Mouse (Mus musculus) liver, embryonic 13.5 days (tissue): Measurements from ENCODE around the gene Cubn. TPM values are rescaled to one million over a fixed set of nuclear protein-coding genes. Genes with fewer than 3 reads are reported as not detected.

Source experiments
- ATAC-seq: fragments of 200-750 bp; cut with Nextera tagmentation; 2 replicates; pipeline ENCODE4 v1.8.0; 2017; ENCODE audit warnings: low read depth, mild to moderate bottlenecking, moderate number of reproducible peaks, moderate library complexity
- DNase-seq: peaks from one replicate; pipeline ENCODE4 v3.0.0; 2022
- H3K27ac ChIP-seq: fragments of 300-500 bp; sonication (generic); 2 replicates; pipeline ENCODE4 v1.5.1; 2015; ENCODE audit warnings: moderate library complexity, mild to moderate bottlenecking, inconsistent platforms
- H3K27me3 ChIP-seq: fragments of 300-500 bp; sonication (generic); 2 replicates; pipeline ENCODE4 v1.6.1; 2015; ENCODE audit warnings: mild to moderate bottlenecking, inconsistent platforms
- H3K36me3 ChIP-seq: fragments of 300-500 bp; sonication (generic); 2 replicates; pipeline ENCODE4 v1.6.1; 2015; ENCODE audit warnings: mild to moderate bottlenecking, inconsistent platforms
- H3K4me1 ChIP-seq: fragments of 300-500 bp; sonication (generic); replicated peaks from 2 replicates; pipeline ENCODE4 v1.6.1; 2015; ENCODE audit warnings: inconsistent platforms
- H3K4me2 ChIP-seq: fragments of 300-500 bp; sonication (generic); 2 replicates; pipeline ENCODE4 v1.6.1; 2015; ENCODE audit warnings: inconsistent platforms, mild to moderate bottlenecking, moderate library complexity
- H3K4me3 ChIP-seq: fragments of 300-500 bp; sonication (generic); replicated peaks from 2 replicates; pipeline ENCODE4 v1.5.1; 2015; ENCODE audit warnings: mild to moderate bottlenecking, inconsistent platforms
- H3K9ac ChIP-seq: fragments of 300-500 bp; sonication (generic); 2 replicates; pipeline ENCODE4 v1.6.1; 2015; ENCODE audit warnings: mild to moderate bottlenecking, inconsistent platforms
- H3K9me3 ChIP-seq: fragments of 300-500 bp; sonication (generic); replicated peaks from 2 replicates; pipeline ENCODE4 v1.6.1; 2016; ENCODE audit warnings: inconsistent platforms
- WGBS: fragments of 180-500 bp; shearing (Covaris S2); methylation state at CpG from one replicate; pipeline ENCODE4 v1.1.7; 2015; ENCODE audit not compliant: insufficient replicate concordance; 5-methylcytosine and 5-hydroxymethylcytosine counted together
- polyA plus RNA-seq: library from polyadenylated mRNA; unstranded; fragments of >200 nt; fragmentation: Nextera tagmentation; extraction: Ambion mirVana; gene quantifications from 2 replicates; pipeline ENCODE4 v1.2.1, GENCODE M21; 2015

The Cubn gene
- polyA plus RNA-seq, 1 experiment from 2014 or later: 0.03 TPM

- WGBS: 64% methylated on average over 3 of the region's 3 CpGs
- H3K27ac ChIP-seq: no peak overlapping the region
- DNase-seq (no peak), ATAC-seq (no peak)
- no peak overlapping the region for H3K4me3 ChIP-seq
- no peaks in the 10 kb centered on the region for H3K36me3 ChIP-seq
- no peak overlapping the region for H3K4me2 ChIP-seq
- H3K9ac ChIP-seq: no peak overlapping the region
- peaks cover 15% of the 10 kb centered on the region for H3K4me1 ChIP-seq
- no peaks in the 10 kb centered on the region for H3K9me3 ChIP-seq
- no peaks in the 10 kb centered on the region for H3K27me3 ChIP-seq
These were observed 261.9 kb downstream of the Cubn start for GRCm38 (mm10) chr2:13229686-13230085.

Other genes with a start within 250 kb of the Cubn start
- 78.9 and 96.9 TPM in 2 replicates for gene Rsu1, start 220.4 kb downstream of the Cubn start, polyA plus RNA-seq
- 4.8 and 5.3 TPM in 2 replicates for gene Trdmt1, start 52.9 kb upstream of the Cubn start, polyA plus RNA-seq
- gene Vim, start 82.1 kb upstream of the Cubn start, polyA plus RNA-seq: 95.1 and 97.9 TPM in 2 replicates